Mouse (Mus musculus): ENCODE results near the gene Dcx. TPM values are rescaled to one million over a fixed set of nuclear protein-coding genes. Genes with fewer than 3 reads are reported as not detected.

Gene Dcx
- total RNA-seq, 1 experiment from 2014 or later, result 0.93 TPM

DNA sequence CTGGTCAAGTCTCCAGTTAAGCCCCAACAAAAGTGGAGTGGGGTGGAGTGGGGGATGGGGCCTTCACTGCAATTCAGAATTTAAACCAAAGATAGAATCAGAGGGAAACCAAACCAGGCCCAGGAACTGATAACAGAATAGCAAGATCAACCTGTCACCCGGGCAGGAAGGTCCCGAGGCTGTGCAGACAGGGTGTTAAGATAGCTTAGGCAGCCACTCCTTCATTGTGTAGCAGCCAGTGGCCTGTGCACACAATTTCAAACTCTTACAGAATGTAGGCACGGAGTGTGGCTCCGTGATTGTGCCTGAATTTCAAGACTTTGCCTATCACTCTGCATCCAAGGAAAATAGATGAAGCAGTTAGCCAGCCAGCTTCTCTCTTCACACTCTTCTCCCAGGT lies 106.6 kb downstream of the Dcx start:
- DNase-seq, result no peak

DNA sequence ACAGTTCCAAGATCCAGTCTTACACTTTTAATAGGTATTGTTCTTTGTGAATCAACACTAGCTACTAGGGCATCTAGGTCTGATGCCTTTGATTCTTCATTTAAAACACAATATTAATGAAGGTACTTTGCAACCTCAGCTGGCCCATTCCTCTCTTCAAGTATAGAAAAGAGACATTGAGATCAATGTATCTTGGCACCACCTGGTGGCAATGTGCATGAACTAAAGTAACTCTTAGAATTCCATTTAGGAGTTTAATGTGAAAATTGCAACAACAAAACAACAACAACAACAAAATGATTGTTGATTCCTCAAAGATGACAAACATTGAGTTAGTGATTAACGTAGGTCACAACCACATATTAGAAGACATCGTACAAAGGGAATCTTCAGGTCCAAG lies 114.2 kb downstream of the Dcx start:
- DNase-seq, result no peak

DNA sequence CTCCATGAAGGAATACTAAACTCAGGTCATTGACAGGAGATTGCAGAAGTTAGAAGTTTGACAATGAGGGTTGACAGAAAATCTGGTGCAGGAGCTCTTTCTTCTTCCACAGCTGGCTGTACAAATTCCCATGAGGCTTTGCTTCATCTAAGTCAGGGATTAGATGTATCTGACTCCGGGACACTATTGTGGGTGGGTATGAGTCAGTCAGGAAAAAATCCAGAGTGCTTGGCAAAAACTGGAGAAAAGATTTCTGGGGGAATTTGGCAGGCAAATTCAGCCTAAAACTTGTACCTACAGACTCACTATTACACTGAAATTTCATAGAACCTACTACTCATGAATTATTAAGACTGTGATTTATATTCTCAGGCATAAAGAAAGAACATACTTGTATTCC lies 117.2 kb downstream of the Dcx start:
- no peak for DNase-seq

Small RNA genes lying within 50 kb of the gene (microRNA-seq; reads per million reads assigned to microRNA genes)
- 0 reads per million in 2 experiments for gene Gm47298

Other genes with a start within 250 kb of the Dcx start
- gene Capn6, start 105.9 kb downstream of the Dcx start, total RNA-seq (2021), result 1.2 and 1.4 TPM in 2 replicates
- 5.4 and 5.5 TPM in 2 replicates for gene A730046J19Rik, start 220.4 kb upstream of the Dcx start, total RNA-seq (2021)